8 mouse cellular contexts compared by ENCODE assay signal in genomic region chr16:91056043-91056821, GRCm38 (mm10). TPM values are rescaled to one million over a fixed set of nuclear protein-coding genes. Genes with fewer than 3 reads are reported as not detected.
DNase-seq lines count a peak whose midpoint lies in the region; ATAC-seq lines count a peak whose summit lies in the region.

No protein-coding gene starts in this region.

- peak overlapping the region; percentile 35 for H3K4me2 ChIP-seq in heart, embryonic 13.5 days
- H3K4me2 ChIP-seq in hindbrain, embryonic 11.5 days (replicated peaks; ENCODE audit: low read depth, low read length), result no peak overlapping the region

- H3K36me3 ChIP-seq in heart, embryonic 13.5 days, result no peaks in the 10 kb centered on the region
- H3K36me3 ChIP-seq in hindbrain, embryonic 11.5 days (ENCODE audit: control insufficient read depth, insufficient read depth, low read length), result no peaks in the 10 kb centered on the region

- no peak for DNase-seq in heart, adult 8-10 months (ENCODE audit: low spot score)
- peak; percentile 12 for DNase-seq in ES-CJ7 (ENCODE audit: low read depth, low spot score)
- peak; percentile 55 for DNase-seq in gonadal fat pad, adult 2 months (ENCODE audit: low read depth)
- DNase-seq in layer of hippocampus, postnatal 36 days, result peak; percentile 34 to 54
- peak; percentile 38 for DNase-seq in testis, postnatal 14 days (ENCODE audit: low spot score)
- no peak for DNase-seq in hindbrain, embryonic 11.5 days (ENCODE audit: low spot score)
- DNase-seq in gastrocnemius, adult 8-10 months (ENCODE audit: low spot score in 2 of 2), result no peak

- H3K4me3 ChIP-seq in heart, embryonic 13.5 days, result no peak overlapping the region
- H3K4me3 ChIP-seq in hindbrain, embryonic 11.5 days (ENCODE audit: low read depth, low read length), result no peak overlapping the region

- H3K9ac ChIP-seq in heart, embryonic 13.5 days, result no peak overlapping the region; the same call in 1 of the 2 replicates
- no peak overlapping the region for H3K9ac ChIP-seq in hindbrain, embryonic 11.5 days (ENCODE audit: low read depth, low read length)

- 41% methylated on average over 16 of the region's 16 CpGs for WGBS in heart, embryonic 13.5 days
- 69% methylated on average over 16 of the region's 16 CpGs for WGBS in hindbrain, embryonic 11.5 days

- no peaks in the 10 kb centered on the region for H3K9me3 ChIP-seq in heart, embryonic 13.5 days
- H3K9me3 ChIP-seq in hindbrain, embryonic 11.5 days (ENCODE audit: control insufficient read depth, low read length), result no peaks in the 10 kb centered on the region

- ATAC-seq in heart, embryonic 13.5 days (ENCODE audit: extremely low read depth, insufficient number of reproducible peaks, low FRiP score, low TSS enrichment), result peak; percentile 25; the same call in 1 of the 2 replicates
- ATAC-seq in hindbrain, embryonic 11.5 days (ENCODE audit: low FRiP score), result no peak

- H3K27me3 ChIP-seq in heart, embryonic 13.5 days (replicated peaks), result peaks cover 42% of the 10 kb centered on the region
- H3K27me3 ChIP-seq in hindbrain, embryonic 11.5 days (ENCODE audit: control insufficient read depth, insufficient read depth, low read length), result no peaks in the 10 kb centered on the region

- H3K4me1 ChIP-seq in heart, embryonic 13.5 days, result peaks cover 19% of the 10 kb centered on the region
- no peaks in the 10 kb centered on the region for H3K4me1 ChIP-seq in hindbrain, embryonic 11.5 days (replicated peaks; ENCODE audit: control insufficient read depth, insufficient read depth, low read length)

- no peak overlapping the region for H3K27ac ChIP-seq in heart, embryonic 13.5 days (replicated peaks)
- no peak overlapping the region for H3K27ac ChIP-seq in hindbrain, embryonic 11.5 days (ENCODE audit: low read depth, low read length)

RNA-seq across cellular contexts. Expression of gene Paxbp1, which starts 11.9 kb away (rescaled TPM):
- 30.4 and 34.5 TPM in 2 replicates for polyA plus RNA-seq in heart, embryonic 13.5 days (2015; fragmentation: Nextera tagmentation; extraction: Ambion mirVana)
- total RNA-seq in heart, adult 8-10 months (2022), result 10 to 100 TPM in 3 of 4 experiments, 1 to 10 TPM in 1; 8.1 to 18.6 (median 12.5) TPM
- polyA plus RNA-seq in gonadal fat pad, adult 2 months (2012; rRNA removed), result 21.7 and 28.9 TPM in 2 replicates
- total RNA-seq in layer of hippocampus, postnatal 36 days (2021), result 10 to 100 TPM; 68.1 to 77.8 TPM
- polyA plus RNA-seq in hindbrain, embryonic 11.5 days (2014; fragmentation: Nextera tagmentation; extraction: Ambion mirVana), result 91.1 and 104 TPM in 2 replicates
- total RNA-seq in gastrocnemius, adult 8-10 months (2022), result 10 to 100 TPM in 1 of 4 experiments, 1 to 10 TPM in 3; 5.0 to 10.3 (median 6.2) TPM

RNA-seq across cellular contexts. Expression of gene 4932438H23Rik, which starts 38.7 kb away (rescaled TPM):
- polyA plus RNA-seq in heart, embryonic 13.5 days (2015; fragmentation: Nextera tagmentation; extraction: Ambion mirVana), result not detected in 2 replicates
- total RNA-seq in heart, adult 8-10 months (2022), result under 1 TPM in 3 of 4 experiments, not detected in 1; 0.11 to 0.16 (median 0.14) TPM
- 16.0 and 17.1 TPM in 2 replicates for polyA plus RNA-seq in gonadal fat pad, adult 2 months (2012; rRNA removed)
- total RNA-seq in layer of hippocampus, postnatal 36 days (2021), result 1 to 10 TPM; 1.2 to 1.4 TPM
- polyA plus RNA-seq in hindbrain, embryonic 11.5 days (2014; fragmentation: Nextera tagmentation; extraction: Ambion mirVana), result 0.17 and 0.25 TPM in 2 replicates
- under 1 TPM in 3 of 4 experiments, not detected in 1; 0.19 to 0.39 (median 0.34) TPM for total RNA-seq in gastrocnemius, adult 8-10 months (2022)

RNA-seq across cellular contexts. Expression of gene Synj1, which starts 45.1 kb away (rescaled TPM):
- polyA plus RNA-seq in heart, embryonic 13.5 days (2015; fragmentation: Nextera tagmentation; extraction: Ambion mirVana), result 9.5 and 11.4 TPM in 2 replicates
- total RNA-seq in heart, adult 8-10 months (2022), result 10 to 100 TPM; 28.0 to 36.2 (median 29.7) TPM
- polyA plus RNA-seq in gonadal fat pad, adult 2 months (2012; rRNA removed), result 15.1 and 20.2 TPM in 2 replicates
- total RNA-seq in layer of hippocampus, postnatal 36 days (2021), result 100 to 1,000 TPM; 381 to 404 TPM
- 25.3 and 30.5 TPM in 2 replicates for polyA plus RNA-seq in hindbrain, embryonic 11.5 days (2014; fragmentation: Nextera tagmentation; extraction: Ambion mirVana)
- total RNA-seq in gastrocnemius, adult 8-10 months (2022), result 1 to 10 TPM; 6.8 to 9.8 (median 8.5) TPM

Comparison
In these comparisons a context has a peak if more than half of its experiments do, and no peak if none do; other contexts are left out.
1. DNase-seq: peak in ES-CJ7 (single experiment), gonadal fat pad, adult 2 months (single experiment), layer of hippocampus, postnatal 36 days (2 of 2) and testis, postnatal 14 days (single experiment); none in heart, adult 8-10 months (single experiment), hindbrain, embryonic 11.5 days (single experiment) and gastrocnemius, adult 8-10 months (0 of 2).
2. RNA of gene Synj1, which starts 45.1 kb away (total RNA-seq): 381 to 404 TPM in layer of hippocampus, postnatal 36 days; 28.0 to 36.2 TPM in heart, adult 8-10 months and 6.8 to 9.8 TPM in gastrocnemius, adult 8-10 months; every median in the first group is over 10 times any median in the second.